Mouse (Mus musculus): Measurements from ENCODE around the gene Map7. TPM values are rescaled to one million over a fixed set of nuclear protein-coding genes. Genes with fewer than 3 reads are reported as not detected.

Map7 gene
- total RNA-seq, 4 experiments from 2014 or later = 106 to 165 (median 135) TPM

DNA sequence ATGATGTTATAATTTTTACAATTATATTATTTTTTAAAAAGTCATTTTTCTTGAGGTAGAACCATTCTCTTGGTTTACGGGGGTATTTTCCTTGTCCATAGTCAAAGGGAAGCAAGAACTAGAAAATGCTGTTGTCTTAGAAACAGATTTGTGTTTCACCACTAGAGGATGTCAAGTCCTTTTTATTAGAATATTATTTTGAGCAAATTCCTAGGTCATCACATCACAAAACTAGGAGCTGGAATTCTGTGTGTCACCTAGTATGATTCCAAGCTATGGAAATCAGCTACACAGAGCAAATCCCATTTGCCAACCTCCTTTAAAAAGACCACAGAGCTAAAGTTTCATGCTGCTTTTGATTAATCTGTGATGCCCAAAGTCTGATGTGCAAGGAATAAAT is 3.9 kb downstream of the Map7 start:
- no peak for DNase-seq (ENCODE audit: low spot score in 2 of 2)

DNA sequence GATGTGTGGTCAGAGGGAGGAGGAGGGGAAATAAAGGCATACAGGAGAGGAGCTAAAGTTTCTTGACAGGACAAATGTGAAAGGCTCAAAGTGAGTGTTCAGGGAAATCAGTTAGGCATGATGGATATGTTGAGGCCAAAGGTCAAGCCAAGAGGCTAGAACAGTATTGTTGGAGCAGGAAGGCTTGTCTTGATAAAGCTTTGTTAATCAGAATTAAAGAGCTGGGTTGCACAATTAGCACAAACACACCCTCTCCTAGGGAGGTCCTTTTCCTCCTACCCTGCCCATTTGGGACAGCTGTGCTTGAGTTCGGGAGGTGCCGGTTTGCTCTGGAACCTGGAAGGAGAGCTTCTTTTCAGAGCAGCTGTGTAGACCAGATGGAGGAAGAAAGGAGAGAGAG is 5.2 kb downstream of the Map7 start:
- no peak for DNase-seq (ENCODE audit: low spot score in 2 of 2)

DNA sequence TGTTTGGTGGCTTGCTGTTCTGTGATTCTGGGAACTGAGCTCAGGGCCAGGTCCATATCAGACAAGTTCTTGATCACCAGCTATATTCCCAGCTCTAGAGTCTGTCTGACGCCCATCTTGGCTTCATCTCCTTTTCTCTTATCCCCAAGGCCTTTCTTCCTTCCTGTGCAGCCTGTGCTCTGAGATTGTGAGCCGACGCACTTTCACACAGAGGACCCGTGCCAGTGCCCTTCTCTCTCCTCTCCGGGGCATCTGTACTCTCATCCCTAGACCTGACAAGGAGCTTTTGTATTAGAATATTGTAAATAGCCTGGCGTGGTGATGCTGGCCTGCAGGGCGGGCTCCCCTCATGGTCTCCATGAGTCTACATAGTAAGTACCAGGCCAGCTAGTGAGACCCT is 7.1 kb downstream of the Map7 start:
- no peak for DNase-seq (ENCODE audit: low spot score in 2 of 2)

DNA sequence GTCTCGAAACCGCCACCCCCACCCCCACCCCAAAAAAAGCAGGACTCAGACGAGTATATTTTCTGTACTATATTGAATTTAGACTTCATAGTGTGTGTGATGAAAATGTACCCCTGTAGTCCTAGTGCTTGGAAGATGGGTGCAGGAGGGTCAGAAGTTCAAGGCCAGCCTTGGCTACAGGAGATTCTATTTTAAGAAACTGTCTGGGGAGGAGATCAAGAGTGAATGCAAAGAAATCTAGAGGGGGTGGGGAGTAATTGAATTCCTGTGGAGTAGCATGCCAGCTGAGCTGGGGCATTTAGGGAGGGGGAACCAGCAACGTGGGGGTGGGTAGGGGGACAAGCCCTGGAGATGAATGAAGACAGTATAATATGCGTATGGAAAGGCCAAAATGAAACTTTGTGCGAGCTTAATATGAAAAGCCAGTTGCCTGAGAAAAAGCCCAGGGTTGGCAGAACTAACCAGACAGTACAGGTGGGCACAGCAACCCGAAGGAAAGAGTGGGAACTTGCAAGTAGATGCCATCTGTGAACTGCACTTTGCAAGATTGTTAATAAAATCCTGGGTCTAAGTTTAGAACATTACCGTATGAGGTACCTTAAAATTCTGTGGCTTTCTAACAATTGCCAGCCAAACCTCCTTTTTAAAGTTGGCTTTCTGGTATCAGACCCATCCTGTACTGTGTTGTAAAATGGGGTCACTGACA is 8.9 kb downstream of the Map7 start:
- DNase-seq (ENCODE audit: low spot score in 2 of 2) = no peak

DNA sequence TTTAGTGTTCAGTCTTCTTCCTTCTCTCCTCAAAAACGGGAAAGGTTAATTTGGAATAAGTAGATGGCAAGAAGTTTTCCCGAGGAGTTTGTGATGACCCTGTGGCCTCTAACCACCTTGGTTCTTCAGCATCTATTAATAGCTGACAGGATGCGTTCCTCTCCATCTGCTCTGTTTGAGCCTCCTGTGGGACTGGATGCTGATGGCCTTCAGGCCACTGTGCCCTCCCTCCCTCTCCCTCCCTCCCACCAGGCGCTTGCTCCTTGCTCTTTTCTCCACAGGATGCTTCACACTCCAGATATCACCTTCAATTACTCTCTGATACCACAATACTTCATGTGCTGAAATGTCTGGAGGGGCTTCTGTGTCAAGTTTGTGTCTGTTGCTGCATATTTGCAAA is 10.5 kb downstream of the Map7 start:
- no peak for DNase-seq (ENCODE audit: low spot score in 2 of 2)

DNA sequence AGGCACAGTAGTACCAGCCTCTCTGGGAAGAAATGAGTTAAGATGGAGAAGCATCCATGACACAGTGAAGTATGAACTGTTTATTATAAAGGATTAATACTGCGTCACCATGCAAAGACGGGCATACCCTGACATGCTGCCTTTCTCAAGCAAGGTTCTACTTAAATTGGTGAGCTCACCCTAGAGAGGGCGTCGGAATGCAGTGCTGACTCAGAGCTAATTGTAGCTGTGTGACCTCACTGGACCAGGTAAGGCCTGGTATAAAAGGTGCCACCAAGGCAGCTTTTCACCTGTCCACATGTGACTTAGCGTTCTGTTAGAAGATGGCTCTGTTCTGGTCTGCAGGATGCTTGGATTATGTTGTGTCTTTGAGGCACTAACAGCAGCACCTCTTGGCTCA is 11.0 kb downstream of the Map7 start:
- no peak for DNase-seq (ENCODE audit: low spot score in 2 of 2)

DNA sequence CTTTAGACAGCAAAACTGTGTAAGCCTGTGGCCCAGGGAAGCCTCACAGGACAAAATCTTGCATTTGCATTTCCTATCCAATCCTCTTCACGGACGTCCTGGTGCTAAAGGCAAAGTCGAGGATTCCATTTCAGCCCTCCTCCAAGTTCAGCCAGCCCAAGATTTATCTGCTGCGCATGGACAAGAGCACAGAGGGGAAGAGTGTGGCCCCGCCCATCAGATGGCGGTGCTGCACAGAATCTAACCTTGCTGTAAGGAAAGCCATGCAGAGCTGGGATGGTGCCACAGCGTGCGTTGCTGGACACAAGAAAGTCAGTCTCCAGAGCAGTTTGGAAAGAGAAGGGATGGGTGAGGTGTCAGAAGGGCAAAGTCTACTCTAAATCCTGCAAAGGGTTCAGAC is 12.6 kb downstream of the Map7 start:
- DNase-seq (ENCODE audit: low spot score in 2 of 2) = no peak

DNA sequence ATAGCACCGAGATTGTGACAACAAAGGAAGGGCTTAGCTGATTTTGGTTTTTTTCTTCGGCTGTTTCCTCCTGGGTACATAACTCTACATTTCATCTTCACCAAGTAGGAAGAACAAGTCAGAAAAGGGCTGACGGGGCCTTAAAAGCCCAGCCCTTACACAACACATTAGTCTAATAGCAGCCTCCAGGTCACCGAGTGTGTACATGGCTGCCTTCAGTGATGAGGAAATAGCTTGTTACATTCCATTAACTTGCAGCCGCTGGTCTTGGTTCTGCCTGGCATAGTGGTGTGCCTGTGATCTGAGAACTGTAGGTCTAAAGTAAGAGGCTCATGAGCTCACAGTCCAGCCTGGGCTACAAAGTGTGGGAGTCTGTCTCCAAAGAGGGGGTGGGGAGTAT is 16.5 kb downstream of the Map7 start:
- DNase-seq (ENCODE audit: low spot score in 2 of 2) = no peak

DNA sequence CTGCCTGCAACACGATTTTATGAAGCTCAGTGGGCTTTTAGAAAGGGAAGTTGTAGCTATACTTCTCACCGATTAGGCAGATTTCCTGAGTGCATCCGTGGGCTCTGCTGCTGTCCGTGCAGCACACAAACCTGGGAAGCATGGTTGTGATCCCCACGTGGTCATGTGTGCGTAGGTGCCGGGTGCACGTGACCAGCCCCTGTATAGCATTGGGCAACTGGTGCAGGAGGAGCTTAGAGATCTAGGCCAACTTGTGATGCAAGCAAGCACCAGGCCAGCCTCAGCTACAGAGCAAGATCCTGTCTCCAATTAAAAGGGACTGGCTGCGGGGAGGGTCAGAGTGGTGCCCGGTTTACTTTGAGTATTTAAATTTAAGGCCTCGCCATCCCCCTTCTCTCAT is 18.5 kb downstream of the Map7 start:
- DNase-seq (ENCODE audit: low spot score in 2 of 2) = no peak

DNA sequence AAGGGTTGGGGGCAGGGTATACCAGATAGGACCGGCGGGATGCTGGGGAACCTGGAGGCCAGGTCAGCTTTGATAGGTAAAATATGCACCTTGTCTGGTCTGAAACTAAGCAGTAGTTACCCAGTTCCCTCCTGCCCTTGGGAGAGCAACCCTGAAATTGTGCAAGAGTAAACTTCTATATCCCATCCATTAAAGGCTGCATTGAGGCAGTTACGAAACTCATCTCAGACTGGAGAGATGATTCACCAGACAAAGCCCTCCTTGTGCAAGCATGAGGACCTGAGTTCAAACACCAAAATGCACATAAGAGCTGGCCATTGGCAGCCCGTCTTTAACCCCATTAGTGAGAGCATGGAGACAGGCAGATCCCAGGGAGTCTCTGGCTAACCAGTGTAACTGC is 19.2 kb downstream of the Map7 start:
- no peak for DNase-seq (ENCODE audit: low spot score in 2 of 2)

DNA sequence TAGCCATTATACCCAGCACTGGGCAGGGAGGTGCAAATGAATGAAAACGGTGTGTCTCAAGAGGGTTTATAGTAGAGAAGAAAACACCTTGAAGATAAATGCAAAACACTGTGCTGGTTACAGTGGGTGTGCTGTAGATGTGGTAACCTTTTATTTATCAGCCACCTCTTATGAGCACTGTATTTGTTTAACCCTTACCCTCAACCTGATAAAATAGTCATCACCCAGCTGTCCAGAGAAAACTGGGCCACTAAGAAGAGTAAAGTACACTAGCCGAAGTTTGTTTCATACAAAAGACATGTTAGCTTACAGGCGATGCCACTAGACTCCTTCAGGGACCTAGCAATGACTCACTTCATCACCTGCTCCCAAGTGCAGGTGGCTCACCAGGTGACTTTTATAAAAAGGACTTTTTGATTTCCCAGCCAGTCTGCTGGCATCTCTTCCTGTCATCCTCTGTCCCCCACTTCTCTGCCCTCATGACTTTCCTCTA is 21.0 kb downstream of the Map7 start:
- DNase-seq (ENCODE audit: low spot score in 2 of 2) = no peak

DNA sequence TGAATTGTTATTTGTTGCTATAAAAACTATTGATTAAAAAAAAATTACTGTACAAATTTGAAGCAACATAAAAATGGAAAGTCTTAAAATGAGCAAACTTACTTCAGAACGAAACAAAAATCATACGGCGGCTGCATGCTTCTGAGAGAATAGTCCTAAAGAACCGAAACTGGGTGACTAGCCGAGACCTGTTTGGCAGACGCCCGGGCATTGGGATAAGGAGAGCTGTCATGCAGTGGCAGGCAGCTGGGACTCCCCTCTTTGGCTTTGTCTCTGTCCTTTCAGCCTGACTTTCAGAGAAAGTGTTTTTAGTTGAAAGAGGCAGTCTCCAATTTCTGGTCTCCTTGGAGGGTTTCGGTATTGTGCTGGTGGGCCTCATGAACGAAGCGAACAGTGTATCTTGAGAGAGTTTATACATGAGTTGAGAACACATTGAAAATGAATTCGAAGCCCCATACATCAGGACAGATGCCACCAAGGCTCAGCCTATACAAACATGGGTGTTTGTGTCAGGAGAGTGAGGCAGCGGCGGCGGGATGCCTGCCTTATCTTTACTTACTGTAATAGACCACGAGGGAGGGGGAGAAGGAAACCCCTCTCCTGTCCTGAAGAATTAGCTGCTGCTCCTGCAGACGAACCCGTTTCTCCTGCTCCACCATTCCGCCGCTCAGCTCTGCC is 21.8 kb downstream of the Map7 start:
- DNase-seq (ENCODE audit: low spot score in 2 of 2) = peak; percentile 15 to 21

DNA sequence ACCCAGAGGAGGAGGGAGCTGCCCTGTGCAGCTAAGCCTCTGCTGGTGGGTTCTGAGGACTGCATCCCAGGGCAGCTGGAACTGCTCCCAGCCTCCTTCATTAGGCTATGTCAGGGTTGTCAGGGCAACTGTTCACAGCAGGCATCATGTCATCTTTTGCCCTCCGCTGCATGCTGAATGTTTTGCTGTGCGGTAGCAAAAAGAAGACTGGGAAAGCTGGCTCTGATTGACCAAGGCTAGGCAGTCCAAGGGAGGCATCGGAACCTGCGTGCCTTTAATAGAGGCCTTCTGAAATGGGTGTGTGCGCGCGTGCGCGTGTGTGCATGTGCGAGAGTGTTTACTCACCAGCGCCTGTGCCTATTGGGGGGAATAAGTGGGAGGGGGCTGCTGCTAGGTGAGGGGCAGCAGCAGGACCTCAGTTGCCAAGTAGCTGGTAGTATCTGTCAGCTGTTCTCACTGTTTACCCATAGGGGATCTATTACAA is 22.4 kb downstream of the Map7 start:
- DNase-seq (ENCODE audit: low spot score in 2 of 2) = peak; percentile 90

DNA sequence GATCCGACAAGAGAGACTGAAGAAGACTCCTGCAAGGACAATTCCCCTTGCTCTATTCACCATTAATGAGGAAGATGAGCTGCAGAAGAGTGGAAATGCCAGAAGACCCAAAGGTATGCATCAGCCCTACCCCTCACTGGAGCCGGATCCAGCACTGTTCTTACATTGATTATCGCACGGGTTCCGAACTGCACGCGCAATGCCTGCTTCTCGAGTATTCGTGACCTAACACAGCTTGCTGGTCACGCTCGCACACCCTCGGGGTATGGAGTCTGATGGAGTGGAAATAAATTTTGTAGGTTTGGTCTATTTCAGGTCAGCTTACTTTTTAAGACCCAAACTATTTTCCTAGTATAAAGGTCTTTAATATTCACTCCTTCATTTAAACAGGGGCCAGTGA is 22.9 kb downstream of the Map7 start:
- peak in 1 of 2 experiments; percentile 22 for DNase-seq (ENCODE audit: low spot score in 2 of 2)

DNA sequence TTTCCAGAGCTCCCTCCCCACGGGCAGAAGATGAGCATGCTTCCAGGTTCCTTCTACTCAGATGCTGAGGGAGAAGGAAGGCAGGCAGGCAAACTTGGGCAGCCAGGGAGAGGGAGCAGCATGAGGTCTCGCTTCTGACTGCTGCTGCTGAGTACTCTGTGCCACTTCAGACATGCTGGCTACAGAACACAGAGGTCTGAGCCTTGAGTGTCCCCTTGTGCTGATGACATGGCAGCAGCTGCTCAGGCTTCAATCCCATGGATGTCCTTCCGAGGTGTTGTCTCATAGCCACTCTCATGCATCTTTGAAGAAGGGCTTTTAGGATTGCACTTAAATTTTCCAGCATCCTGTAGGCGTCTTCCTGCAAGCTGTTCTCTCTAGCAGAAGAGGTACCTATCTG is 23.5 kb downstream of the Map7 start:
- DNase-seq (ENCODE audit: low spot score in 2 of 2) = peak; percentile 30 to 40

DNA sequence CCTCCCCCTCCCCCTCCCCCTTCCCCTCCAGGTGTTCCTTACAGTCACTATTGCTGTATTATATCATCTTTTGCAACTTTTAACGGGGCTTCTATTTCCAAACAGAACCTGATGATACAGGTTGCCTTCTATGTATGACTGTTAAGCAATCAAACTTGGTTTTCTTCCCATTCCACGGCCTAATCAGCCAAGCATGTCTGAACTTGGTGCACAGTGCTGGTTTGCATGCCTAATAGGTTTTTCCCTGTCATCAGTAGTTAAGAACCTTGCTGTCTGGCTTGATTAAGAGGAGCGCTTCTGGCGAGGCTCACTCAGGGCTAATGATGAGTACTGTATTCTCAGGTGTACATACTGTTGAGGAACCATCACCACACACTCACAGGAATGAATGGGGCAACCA is 25.5 kb downstream of the Map7 start:
- no peak for DNase-seq (ENCODE audit: low spot score in 2 of 2)

DNA sequence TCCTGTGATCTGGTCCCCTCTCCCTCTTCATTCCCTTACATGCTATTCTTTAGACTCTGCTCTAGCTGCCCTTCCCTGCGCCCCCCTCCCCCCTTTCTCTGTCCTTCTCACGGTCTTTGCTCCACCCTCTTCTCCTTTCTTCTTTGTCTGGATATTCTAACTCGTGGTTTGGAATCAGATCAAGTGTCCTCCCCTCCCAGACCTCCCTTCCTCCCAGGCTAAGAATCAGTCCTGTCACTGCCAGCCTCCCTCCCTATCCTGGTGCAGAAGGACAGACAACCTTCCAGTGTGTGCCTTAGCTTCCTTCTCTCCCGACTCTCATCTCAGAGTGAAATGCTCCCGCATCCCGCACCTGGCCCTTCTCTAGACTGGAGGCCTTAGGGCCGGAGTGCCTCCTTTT is 27.8 kb downstream of the Map7 start:
- DNase-seq (ENCODE audit: low spot score in 2 of 2) = peak in 1 of 2 experiments; percentile 44

DNA sequence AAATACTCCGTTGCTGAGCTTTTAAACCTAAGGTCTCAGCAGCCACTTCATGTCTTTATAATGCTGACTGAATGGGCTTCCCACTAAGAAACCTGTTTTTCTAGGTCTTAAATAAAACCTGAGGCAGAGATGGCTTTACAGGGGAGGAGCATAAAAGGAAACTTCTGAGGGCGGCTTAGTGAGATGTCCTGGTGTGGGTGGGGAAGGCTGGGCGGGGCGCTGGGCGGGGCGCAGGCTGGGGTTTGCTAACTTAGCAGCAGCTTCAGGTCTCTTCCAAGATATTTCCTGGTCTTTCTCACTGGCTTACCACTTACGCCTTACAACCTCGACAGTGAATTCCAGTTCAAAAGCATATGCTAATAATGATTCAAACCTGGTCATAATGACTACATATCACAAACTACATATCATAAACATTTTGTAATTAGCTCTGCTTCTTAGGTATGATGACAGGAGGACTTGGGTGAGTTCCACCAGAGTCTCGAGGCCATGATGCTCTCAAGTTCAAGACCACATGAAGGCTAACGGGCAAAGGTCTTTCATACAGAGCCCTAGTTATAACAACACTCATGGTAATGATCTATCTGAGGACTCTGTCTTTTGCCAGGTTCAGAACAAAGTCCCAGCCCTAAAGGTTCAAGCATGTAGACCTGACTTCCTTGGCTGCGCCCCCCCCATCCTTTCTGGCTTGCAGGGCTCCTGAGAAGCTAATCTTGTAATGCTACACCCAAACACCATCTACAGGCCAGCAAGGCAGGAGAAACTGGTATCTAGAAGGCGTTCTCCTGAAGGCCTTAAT is 30.7 kb downstream of the Map7 start:
- no peak for DNase-seq (ENCODE audit: low spot score in 2 of 2)

DNA sequence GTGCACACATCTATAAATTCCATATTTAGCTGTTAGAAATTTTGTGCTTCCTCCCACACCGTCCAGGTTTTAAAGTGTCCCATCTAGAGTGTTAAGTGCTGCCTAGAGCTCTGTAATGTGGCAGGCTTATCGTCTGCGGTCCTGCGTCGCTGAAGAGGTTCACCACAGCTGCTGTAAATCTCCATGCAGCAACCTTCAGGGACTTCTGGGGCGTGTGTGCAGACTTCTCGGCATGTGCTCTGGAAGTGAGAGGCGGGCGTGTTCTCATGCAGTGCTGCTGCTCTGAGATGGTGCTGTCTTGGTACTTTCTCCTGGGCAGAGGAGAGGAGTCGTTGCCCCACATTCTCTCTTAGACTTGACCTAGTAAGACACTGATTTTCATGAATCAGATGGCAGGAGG is 32.9 kb downstream of the Map7 start:
- DNase-seq (ENCODE audit: low spot score in 2 of 2) = no peak

DNA sequence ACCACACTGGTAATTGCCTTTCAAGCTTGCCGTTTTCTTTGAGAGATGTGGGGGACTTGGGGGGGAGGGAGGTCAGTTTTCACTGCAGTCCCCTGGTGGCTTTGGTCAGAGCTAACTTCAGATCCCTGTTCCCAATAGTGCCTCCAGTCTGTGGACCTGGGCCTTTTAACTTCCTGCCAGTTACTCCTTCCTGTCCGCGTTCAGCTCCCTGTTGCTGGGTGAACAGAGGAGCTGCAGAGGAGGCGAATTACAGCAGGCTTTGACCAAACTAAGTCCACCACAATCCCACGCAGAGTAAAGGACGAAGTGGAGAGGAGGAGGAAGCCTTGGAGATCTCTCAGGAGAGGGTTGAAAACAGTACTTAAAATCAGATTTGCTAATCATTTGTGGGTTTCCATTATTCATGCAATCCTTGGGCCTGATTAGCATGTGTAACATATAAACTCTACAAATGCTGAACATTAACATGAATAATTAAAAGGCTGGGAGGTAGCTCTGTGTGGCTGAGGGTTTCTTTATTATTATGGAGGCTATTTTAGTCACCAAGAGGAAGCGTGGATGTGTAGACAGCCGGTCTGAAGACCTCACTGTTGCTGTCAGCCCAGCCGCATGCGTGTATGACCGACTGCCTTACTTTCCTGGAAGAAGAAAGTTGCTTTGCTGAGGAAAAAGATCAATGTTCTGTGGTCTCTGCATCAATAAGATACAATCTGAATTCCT is 33.6 kb downstream of the Map7 start:
- no peak for DNase-seq (ENCODE audit: low spot score in 2 of 2)

DNA sequence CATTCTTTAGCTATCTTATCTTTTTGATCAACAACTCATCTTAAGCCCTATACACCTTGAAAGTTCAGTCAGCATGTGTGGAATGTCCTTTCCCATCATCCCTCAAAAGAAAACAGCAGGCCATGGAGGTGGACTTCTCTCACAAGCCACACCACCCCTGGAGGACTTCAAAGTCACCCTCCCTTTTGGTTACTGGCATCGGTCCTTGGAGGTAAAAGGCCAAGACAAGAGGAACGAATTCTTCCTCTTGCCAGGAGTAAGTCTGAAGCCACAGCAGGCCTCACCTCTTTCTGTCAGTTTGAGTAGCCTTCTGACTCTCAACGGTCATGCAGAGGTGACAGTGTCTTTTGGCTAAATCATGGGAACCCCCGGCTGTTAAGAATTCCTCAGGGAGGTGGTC is 36.1 kb downstream of the Map7 start:
- no peak for DNase-seq (ENCODE audit: low spot score in 2 of 2)

DNA sequence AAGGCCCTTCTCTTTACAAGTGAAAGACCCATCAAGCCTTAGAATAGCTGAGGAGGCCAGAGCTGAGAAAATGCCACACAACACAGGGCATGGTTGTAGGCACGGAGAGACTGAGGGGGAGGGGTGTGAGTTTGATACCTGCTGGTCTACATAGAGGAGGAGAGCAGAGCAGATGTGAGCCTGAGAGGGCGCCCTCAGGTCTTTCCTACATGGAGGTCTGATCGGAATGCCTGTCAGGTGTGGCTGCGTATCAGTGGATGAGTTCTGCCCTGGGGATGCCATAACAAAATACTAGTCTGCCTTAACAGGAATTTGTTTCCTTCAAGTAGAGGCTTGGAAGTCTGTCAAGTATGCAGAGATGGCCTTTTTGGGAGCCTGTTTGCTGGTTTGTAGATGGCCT is 37.0 kb downstream of the Map7 start:
- DNase-seq (ENCODE audit: low spot score in 2 of 2) = no peak

Data from layer of hippocampus, adult 8-10 months (tissue).